Mouse (Mus musculus) bone marrow, adult 2 months (tissue): ENCODE data around the gene Mcts2.

Experiments
- CTCF ChIP-seq: fragments of 200-500 bp; IDR thresholded peaks from 2 replicates; pipeline ENCODE4 v1.5.1; 2011; ENCODE audit warnings: low read length, control low read depth; ENCODE audit not compliant: control insufficient read depth, insufficient read depth
- POLR2A ChIP-seq: fragments of 200-500 bp; IDR thresholded peaks from 2 replicates; pipeline ENCODE4 v1.6.1; 2011; ENCODE audit warnings: low read depth, mild to moderate bottlenecking, control low read depth, low read length, borderline replicate concordance; ENCODE audit not compliant: control insufficient read depth

- no peak for TF ChIP-seq CTCF
- peak; percentile 71 for TF ChIP-seq POLR2A
These were observed 49.3 kb downstream of the Mcts2 start, which contains the start of gene Id1 for GRCm38 (mm10) chr2:152736090-152736601.
